Mouse (Mus musculus) B cell, adult 2 months (primary cell): Measurements from ENCODE around the gene Fos.

ENCODE experiments used
- DNase-seq, 2 experiments: peaks; one replicate each; pipeline ENCODE4 v3.0.0; 2022

Fos gene

GRCm38 (mm10) chr12:85462802-85463201 lies 10.9 kb upstream of the Fos start:
- DNase-seq = no peak

GRCm38 (mm10) chr12:85464431-85464830 lies 9.3 kb upstream of the Fos start:
- no peak for DNase-seq

- no peak for DNase-seq
These were observed 8.8 kb upstream of the Fos start for GRCm38 (mm10) chr12:85464902-85465301.

GRCm38 (mm10) chr12:85467854-85468253 lies 5.8 kb upstream of the Fos start:
- peak in 1 of 2 experiments; percentile 33 for DNase-seq

GRCm38 (mm10) chr12:85468666-85469065 lies 5.0 kb upstream of the Fos start:
- peak; percentile 81 to 85 for DNase-seq

- peak; percentile 85 for DNase-seq
These were observed 1.6 kb upstream of the Fos start for GRCm38 (mm10) chr12:85471920-85472655.

GRCm38 (mm10) chr12:85472656-85473410 lies 857 bp upstream of the Fos start:
- peak; percentile 65 to 66 for DNase-seq

- peak; percentile 61 to 65 for DNase-seq
These were observed 875 bp downstream of the Fos start for GRCm38 (mm10) chr12:85474298-85475231.

GRCm38 (mm10) chr12:85475232-85475919 lies 1.7 kb downstream of the Fos start:
- peak in 1 of 2 experiments; percentile 21 for DNase-seq

GRCm38 (mm10) chr12:85475920-85476828 lies 2.5 kb downstream of the Fos start:
- peak in 1 of 2 experiments; percentile 25 for DNase-seq

GRCm38 (mm10) chr12:85477219-85477618 lies 3.5 kb downstream of the Fos start:
- DNase-seq = peak; percentile 48 to 51

- peak; percentile 65 for DNase-seq
These were observed 4.1 kb downstream of the Fos start for GRCm38 (mm10) chr12:85477804-85478203.

GRCm38 (mm10) chr12:85478696-85479095 lies 5.0 kb downstream of the Fos start:
- peak in 1 of 2 experiments; percentile 37 for DNase-seq

- DNase-seq = no peak
These were observed 5.5 kb downstream of the Fos start for GRCm38 (mm10) chr12:85479190-85479589.

GRCm38 (mm10) chr12:85483155-85483554 lies 9.5 kb downstream of the Fos start:
- peak in 1 of 2 experiments; percentile 38 for DNase-seq

- DNase-seq = no peak
These were observed 11.0 kb downstream of the Fos start for GRCm38 (mm10) chr12:85484655-85485054.

- peak; percentile 98 to 99 for DNase-seq
These were observed 12.4 kb downstream of the Fos start for GRCm38 (mm10) chr12:85485890-85486765.

- DNase-seq = peak in 1 of 2 experiments; percentile 39
These were observed 13.0 kb downstream of the Fos start for GRCm38 (mm10) chr12:85486766-85487069.

GRCm38 (mm10) chr12:85487545-85488141 lies 14.0 kb downstream of the Fos start:
- peak; percentile 77 to 78 for DNase-seq
